Mouse (Mus musculus) lung, postnatal 4 days (tissue): Measurements from ENCODE around the gene Sorcs2.

Experiments used
- DNase-seq, 2 experiments: peaks; one replicate each; pipeline ENCODE4 v3.0.0; 2021

Gene Sorcs2

GRCm38 (mm10) chr5:36397837-36398282 is at the start of gene Sorcs2:
Gene Sorcs2, minus strand, starts transcription at chr5:36398139.
- DNase-seq, result peak; percentile 90

GRCm38 (mm10) chr5:36446166-36446890 is 48.4 kb upstream of the Sorcs2 start:
- DNase-seq, result no peak

- DNase-seq, result no peak
These were observed 47.1 kb upstream of the Sorcs2 start for GRCm38 (mm10) chr5:36445028-36445427.

GRCm38 (mm10) chr5:36444611-36445010 is 46.7 kb upstream of the Sorcs2 start:
- DNase-seq, result no peak

GRCm38 (mm10) chr5:36440741-36441140 is 42.8 kb upstream of the Sorcs2 start:
- no peak for DNase-seq

- DNase-seq, result no peak
These were observed 38.9 kb upstream of the Sorcs2 start for GRCm38 (mm10) chr5:36436858-36437257.

- DNase-seq, result no peak
These were observed 36.5 kb upstream of the Sorcs2 start for GRCm38 (mm10) chr5:36434398-36434967.

GRCm38 (mm10) chr5:36431711-36432110 is 33.8 kb upstream of the Sorcs2 start:
- DNase-seq, result no peak

GRCm38 (mm10) chr5:36429551-36429950 is 31.6 kb upstream of the Sorcs2 start:
- DNase-seq, result no peak

GRCm38 (mm10) chr5:36427831-36428230 is 29.9 kb upstream of the Sorcs2 start:
- DNase-seq, result no peak

GRCm38 (mm10) chr5:36426404-36426803 is 28.5 kb upstream of the Sorcs2 start:
- DNase-seq, result no peak

GRCm38 (mm10) chr5:36424676-36425075 is 26.7 kb upstream of the Sorcs2 start:
- no peak for DNase-seq

GRCm38 (mm10) chr5:36422689-36423088 is 24.8 kb upstream of the Sorcs2 start:
- no peak for DNase-seq

GRCm38 (mm10) chr5:36419861-36420260 is 21.9 kb upstream of the Sorcs2 start:
- DNase-seq, result no peak

- no peak for DNase-seq
These were observed 16.9 kb upstream of the Sorcs2 start for GRCm38 (mm10) chr5:36414712-36415331.

GRCm38 (mm10) chr5:36398463-36399364 is 775 bp upstream of the Sorcs2 start:
- peak; percentile 67 to 75 for DNase-seq

GRCm38 (mm10) chr5:36397384-36397759 is 567 bp downstream of the Sorcs2 start:
- DNase-seq, result no peak

- DNase-seq, result peak in 1 of 2 experiments; percentile 44
These were observed 1.2 kb downstream of the Sorcs2 start for GRCm38 (mm10) chr5:36396491-36397383.

- DNase-seq, result peak; percentile 83 to 85
These were observed 1.9 kb downstream of the Sorcs2 start for GRCm38 (mm10) chr5:36396011-36396410.

- DNase-seq, result peak in 1 of 2 experiments; percentile 67
These were observed 3.0 kb downstream of the Sorcs2 start for GRCm38 (mm10) chr5:36394840-36395515.

- no peak for DNase-seq
These were observed 6.2 kb downstream of the Sorcs2 start for GRCm38 (mm10) chr5:36391751-36392150.
